Mouse (Mus musculus): ENCODE measurements around the gene Scml2.

DNA sequence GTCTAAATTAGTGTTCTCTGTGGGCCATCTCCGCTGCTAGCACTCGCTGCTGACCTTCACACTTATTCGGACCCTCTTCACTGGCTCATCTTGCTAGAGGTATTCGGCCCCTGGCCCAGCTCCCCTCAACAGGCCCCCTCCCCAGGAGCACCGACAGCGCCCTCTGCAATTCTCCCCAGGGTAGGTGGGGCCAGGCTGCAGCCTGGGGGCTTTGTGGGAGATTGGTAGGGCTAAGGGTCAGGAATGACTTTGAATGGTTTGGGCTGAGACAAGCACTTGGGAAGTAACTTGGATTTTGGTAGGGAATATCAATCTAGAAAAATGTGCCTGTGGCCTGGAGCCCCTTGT lies 46.0 kb downstream of the Scml2 start:
- no peak for TF ChIP-seq CTCF (IDR thresholded peaks at IDR 0.05; ENCODE audit: borderline replicate concordance, control insufficient read depth, extremely low read depth, insufficient read depth, low read length, poor library complexity)
- TF ChIP-seq POLR2A (IDR thresholded peaks at IDR 0.05; ENCODE audit: control insufficient read depth, extremely low read depth, insufficient read depth, low read length, poor library complexity), result no peak
